Mouse (Mus musculus): Measurements from ENCODE around the gene Igdcc4. TPM values are rescaled to one million over a fixed set of nuclear protein-coding genes. Genes with fewer than 3 reads are reported as not detected.

The Igdcc4 gene
- total RNA-seq, 2 experiments from 2014 or later = 31.8 to 39.9 TPM

GRCm38 (mm10) chr9:65107893-65108292 is 6.6 kb downstream of the Igdcc4 start:
- intact Hi-C loops (cut with DNase I; ENCODE audit: low total_unique reads) = no loop called here
- DNase-seq = no peak

DNA sequence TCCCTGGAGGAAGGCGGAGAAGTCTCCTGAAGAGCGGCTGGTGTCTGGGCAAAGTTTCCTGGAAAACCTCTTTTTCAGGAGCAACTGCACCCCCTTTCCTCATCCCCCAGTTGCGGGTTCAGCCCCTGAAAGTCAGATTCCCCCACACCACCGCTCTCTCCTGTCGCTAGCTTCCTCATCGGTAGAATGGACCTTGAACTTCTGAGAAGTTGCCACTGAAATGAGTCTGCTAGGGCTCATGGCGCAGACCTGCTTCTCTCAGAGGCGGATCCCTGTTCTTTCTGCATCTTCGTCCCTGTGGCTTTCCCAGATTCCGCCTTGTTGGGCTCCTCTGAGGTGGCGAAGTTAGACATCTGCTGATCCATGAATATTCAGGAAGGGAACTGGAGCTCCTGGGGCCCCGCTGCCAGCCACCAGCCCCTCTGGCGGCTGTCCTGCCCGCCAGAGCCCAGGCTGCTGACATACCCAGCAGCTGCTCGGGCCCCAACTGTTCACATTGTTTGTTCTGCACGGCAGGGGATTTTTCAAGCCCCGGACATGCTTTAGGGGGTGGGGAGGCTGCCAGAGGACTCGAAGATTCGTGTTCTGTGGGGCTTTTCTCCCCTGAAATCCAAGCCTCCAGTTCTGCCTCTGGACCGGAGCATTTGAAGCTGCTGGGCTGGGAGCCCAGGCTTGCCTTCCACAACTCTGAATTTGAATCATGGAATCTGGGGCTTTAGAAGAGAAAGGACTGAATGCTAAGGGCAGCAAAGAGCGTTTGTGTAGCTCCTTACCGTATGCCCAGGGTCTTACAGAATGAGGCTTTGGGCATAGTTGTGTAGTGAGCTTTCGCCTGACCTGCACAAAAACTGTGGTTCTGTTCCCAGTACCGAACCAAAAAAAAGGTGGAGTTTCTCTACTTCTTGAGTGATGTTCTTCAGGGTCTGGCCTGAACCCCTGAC is 8.1 kb downstream of the Igdcc4 start:
- peak; percentile 67 for DNase-seq

DNA sequence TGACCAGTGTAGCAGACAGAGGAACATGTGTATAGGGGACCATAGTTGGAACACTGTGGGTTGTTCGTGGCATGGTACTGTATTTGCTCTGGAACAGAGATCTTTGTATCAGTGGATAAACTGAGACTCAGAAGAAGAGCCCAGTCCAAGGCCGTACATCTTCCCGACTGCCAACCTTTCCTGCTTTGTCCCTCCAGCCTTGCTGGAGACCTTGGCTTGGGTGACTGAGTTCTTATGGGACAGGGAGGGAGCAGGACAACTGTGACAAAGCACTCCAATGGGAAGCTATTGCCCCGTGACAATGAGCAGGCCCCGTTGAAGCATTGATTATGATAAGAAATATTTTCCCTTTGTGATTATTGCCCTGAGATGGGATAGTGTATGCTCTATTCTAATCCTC is 10.4 kb downstream of the Igdcc4 start:
- DNase-seq = no peak
- intact Hi-C loops (cut with DNase I; ENCODE audit: low total_unique reads) = no loop called here

More for the DNA sequence above, 8.1 kb downstream of the Igdcc4 start:
- intact Hi-C loops (cut with DNase I; ENCODE audit: low total_unique reads) = no loop called here

GRCm38 (mm10) chr9:65113694-65114093 is 12.4 kb downstream of the Igdcc4 start:
- DNase-seq = no peak
- intact Hi-C loops (cut with DNase I; ENCODE audit: low total_unique reads) = no loop called here

DNA sequence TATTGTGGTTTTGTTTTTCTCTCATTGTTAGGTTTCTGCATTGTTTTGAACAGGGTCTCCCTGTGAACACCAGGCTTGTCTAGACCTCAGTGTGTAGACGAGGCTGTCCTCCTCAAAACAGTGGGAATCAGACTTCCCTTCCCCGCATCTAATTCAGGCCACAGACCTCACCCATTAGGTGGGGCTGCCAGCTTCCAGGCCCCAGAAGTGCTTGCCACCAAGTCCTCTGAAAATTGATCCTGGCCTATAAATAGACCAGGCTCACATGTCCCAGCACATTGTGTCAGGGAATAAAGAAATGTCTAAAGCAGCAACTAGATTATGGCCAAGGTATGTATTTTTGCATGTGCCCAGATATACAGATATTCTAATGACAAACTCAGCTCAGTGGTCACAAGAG is 14.6 kb downstream of the Igdcc4 start:
- no peak for DNase-seq
- intact Hi-C loops (cut with DNase I; ENCODE audit: low total_unique reads) = no loop called here

DNA sequence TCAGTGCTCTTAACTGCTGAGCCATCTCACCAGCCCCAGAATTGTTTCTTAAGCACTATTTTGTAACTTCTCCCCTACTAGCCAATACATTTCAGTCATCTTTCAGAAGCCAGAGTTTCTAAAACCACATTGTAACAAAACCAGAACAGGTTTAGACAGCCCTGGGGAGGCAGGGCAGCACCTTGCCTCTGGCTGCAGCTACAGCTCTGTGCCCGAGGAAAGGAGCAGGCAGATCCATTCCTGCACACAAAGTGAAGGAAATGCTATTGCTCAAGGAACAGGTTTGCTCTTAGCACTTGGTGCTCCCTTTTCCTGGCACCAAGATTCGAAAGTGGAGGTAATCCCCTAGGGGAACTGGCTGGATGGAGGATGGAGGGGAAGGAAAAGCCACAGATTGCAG is 16.2 kb downstream of the Igdcc4 start:
- intact Hi-C loops (cut with DNase I; ENCODE audit: low total_unique reads) = no loop called here
- no peak for DNase-seq

GRCm38 (mm10) chr9:65120935-65121334 is 19.6 kb downstream of the Igdcc4 start:
- DNase-seq = peak; percentile 73
- intact Hi-C loops (cut with DNase I; ENCODE audit: low total_unique reads) = loop anchor here (5.0 kb wide), 1 partner anchor 109 kb away; no protein-coding TSS in a partner anchor

GRCm38 (mm10) chr9:65122545-65122944 is 21.3 kb downstream of the Igdcc4 start:
- intact Hi-C loops (cut with DNase I; ENCODE audit: low total_unique reads) = loop anchor here (5.0 kb wide), 1 partner anchor 110 kb away; no protein-coding TSS in a partner anchor
- no peak for DNase-seq

- intact Hi-C loops (cut with DNase I; ENCODE audit: low total_unique reads) = loop anchor here (5.0 kb wide), 1 partner anchor 111 kb away; no protein-coding TSS in a partner anchor
- peak; percentile 38 for DNase-seq
Observed at GRCm38 (mm10) chr9:65123552-65124168, 22.4 kb downstream of the Igdcc4 start.

GRCm38 (mm10) chr9:65128123-65128815 is 27.0 kb downstream of the Igdcc4 start:
- intact Hi-C loops (cut with DNase I; ENCODE audit: low total_unique reads) = no loop called here
- DNase-seq = peak; percentile 26

DNA sequence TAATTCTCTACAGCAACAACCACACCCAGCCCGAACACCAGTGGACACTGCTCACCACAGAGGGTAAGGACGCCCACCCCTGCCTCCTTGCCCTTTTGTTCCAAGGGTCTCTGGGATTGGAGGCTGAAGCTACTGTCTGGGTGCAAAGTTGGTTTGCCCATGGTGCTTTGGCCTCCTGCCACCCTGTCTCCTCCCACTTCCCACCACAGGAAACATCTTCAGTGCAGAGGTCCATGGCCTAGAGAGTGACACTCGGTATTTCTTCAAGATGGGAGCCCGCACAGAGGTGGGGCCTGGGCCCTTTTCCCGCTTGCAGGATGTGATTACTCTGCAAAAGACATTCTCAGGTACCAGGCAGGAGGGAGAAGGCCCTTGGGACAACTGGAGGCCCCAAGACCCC is 30.4 kb downstream of the Igdcc4 start:
- no peak for DNase-seq
- intact Hi-C loops (cut with DNase I; ENCODE audit: low total_unique reads) = loop anchor here (5.0 to 10.0 kb wide), 3 partner anchors 36 to 153 kb away; no protein-coding TSS in a partner anchor

DNA sequence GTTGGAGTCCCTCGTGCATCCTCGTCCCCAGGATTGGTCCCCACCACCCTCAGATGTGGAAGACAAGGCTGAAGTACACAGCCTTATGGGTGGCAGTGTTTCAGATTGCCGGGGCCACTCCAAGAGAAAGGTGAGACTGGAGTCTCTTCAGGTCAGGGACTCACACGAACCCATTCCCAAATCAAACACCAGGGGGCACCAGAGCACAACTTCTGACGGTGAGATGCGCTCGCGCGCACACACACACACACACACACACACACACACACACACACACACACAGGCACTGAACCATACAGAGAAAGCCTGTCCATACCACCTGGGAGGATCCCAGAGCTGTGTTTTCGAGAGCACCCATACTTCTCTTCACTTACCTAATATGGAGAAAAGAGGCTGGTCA is 32.5 kb downstream of the Igdcc4 start:
- DNase-seq = peak; percentile 73
- intact Hi-C loops (cut with DNase I; ENCODE audit: low total_unique reads) = loop anchor here (5.0 to 10.0 kb wide), 3 partner anchors 34 to 151 kb away; no protein-coding TSS in a partner anchor

DNA sequence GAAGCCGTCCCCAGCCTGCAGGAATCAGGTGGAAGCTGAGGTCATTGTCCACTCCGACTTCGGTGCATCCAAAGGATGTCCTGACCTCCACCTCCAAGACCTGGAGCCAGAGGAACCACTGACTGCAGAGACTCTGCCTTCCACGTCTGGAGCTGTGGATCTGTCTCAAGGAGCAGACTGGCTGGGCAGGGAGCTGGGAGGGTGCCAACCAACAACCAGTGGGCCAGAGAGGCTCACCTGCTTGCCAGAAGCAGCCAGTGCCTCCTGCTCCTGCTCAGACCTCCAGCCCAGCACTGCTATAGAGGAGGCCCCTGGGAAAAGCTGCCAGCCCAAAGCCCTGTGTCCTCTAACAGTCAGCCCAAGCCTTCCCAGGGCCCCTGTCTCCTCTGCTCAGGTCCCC is 33.8 kb downstream of the Igdcc4 start:
- no peak for DNase-seq
- intact Hi-C loops (cut with DNase I; ENCODE audit: low total_unique reads) = loop anchor here (10.0 kb wide), 1 partner anchor 150 kb away; no protein-coding TSS in a partner anchor

DNA sequence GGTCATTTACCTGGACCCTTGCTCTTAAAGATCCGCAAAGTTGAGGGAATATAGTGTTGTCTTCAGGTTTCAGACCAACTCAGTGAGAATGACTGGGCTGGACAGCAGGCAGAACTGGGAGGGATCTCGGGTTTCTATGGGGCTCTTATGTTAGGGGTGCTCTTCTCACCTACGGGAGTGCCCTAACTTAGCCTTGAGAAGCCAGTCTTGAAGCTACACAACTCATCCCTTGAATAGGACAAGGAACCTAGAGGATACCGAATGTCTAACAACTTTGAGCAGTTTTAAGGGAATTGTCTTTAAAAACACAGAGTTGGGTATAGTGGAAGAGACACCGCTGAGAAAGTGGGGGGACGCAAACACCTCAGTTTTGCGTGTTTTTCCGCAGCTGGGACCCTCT is 39.2 kb downstream of the Igdcc4 start:
- no peak for DNase-seq
- intact Hi-C loops (cut with DNase I; ENCODE audit: low total_unique reads) = no loop called here

DNA sequence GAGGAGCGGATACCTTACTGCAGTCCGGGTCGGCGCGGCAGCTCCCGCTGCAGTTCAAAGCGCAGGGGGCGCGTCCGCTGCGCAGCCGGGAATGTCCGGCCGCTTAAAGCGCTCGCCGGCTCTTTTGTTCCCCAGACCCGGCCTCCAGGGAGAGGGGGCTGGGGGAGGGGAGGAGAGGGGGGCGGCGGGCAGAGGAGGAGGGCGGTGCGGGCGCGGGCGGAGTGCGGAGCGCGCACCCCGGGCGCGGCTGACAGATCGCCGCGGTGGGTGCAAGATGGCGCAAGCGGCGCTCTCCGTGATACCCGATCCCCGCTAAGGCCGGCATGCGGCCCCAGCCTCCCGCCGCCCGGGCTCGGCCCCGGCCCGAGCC is 39.6 kb downstream of the Igdcc4 start, which contains the start of gene Igdcc3:
Gene Igdcc3 (plus strand): TSS at position 254 of the 370 bp plus-strand sequence.
- intact Hi-C loops (cut with DNase I; ENCODE audit: low total_unique reads) = no loop called here
- peak; percentile 30 for DNase-seq

DNA sequence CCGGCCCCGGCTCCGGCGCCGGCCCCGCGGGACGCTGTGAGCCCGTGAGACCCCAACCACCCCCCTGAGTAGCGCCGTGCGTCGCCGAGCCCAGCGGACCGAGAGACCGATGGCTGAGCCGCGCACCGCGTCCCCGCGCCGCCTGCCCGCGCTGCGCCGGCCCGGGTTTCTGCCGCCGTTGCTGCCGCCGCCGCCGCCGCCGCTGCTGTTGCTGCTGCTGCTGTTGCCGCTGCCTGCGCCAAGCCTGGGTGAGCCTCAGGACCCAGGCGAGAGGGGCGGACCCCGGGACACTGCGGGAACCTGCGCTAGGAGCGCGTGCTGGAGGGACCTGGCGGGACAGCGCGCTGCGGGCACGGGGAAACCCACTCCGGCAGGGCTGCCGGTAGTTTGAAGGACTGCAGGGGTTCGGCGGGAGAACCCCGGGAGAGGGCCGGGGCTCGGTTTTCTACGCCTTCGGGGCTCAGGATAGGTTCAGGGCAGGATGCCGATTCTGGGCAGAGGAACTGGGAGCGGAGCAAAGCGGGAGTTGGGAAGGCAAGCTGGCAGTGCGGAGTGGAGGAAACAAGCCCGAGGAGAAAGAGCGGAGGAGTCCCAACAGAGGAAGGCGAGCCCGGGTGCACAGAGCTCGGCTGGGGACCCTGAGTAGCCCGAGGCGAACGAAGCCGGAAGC is 40.2 kb downstream of the Igdcc4 start:
- intact Hi-C loops (cut with DNase I; ENCODE audit: low total_unique reads) = no loop called here
- peak; percentile 58 for DNase-seq

DNA sequence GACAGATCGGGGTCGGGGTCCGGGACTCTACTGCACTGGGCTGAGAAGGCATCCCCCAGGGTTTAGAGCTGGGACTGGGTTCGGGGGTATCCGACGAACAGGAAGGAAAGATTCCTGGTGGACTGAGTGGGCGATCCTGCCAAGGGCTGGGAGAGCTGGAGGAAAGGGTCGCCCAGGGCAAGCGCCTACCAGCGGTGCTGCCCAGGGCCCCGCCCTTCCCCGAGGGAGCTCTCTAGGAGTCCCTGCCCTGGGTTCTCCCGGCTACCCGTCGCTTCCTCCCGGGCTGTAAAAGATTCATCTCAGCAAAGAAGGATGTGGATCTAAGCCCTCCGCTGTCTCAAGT is 40.7 kb downstream of the Igdcc4 start:
- intact Hi-C loops (cut with DNase I; ENCODE audit: low total_unique reads) = no loop called here
- DNase-seq = peak; percentile 45

GRCm38 (mm10) chr9:65142399-65142798 is 41.1 kb downstream of the Igdcc4 start:
- intact Hi-C loops (cut with DNase I; ENCODE audit: low total_unique reads) = no loop called here
- no peak for DNase-seq

DNA sequence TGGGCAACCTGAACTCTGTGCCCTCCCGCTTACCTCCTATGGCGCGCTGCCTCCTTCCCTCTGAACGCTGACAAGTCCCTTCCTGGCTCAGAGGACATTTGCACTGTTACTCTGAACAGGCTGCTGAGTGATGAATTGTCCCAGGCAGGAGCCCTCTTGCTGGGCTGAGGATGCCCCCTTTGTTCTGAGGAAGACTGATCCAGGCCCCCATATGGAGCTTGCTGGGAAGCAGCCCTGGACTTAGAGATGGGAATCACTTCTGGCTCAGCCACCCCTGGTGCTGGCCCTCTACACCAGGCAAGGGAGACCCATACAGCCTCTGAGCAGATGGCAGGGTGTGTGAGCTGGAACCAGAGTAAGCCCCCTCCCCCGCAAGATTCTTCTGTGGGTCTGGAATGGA is 44.7 kb downstream of the Igdcc4 start:
- intact Hi-C loops (cut with DNase I; ENCODE audit: low total_unique reads) = no loop called here
- DNase-seq = no peak

Data from gastrocnemius, postnatal 14 days (tissue).